Mouse (Mus musculus): Measurements from ENCODE around the gene Ptms.
A peak's percentile ranks its signal among the peaks of the same experiment; 100 is the strongest.
"Not testable (repeated sequence)": the region's sequence is repeated elsewhere in the genome, so short reads cannot be mapped to it uniquely, and the experiment has no call there.

The Ptms gene

GRCm38 (mm10) chr6:124903580-124904151 is 16.2 kb downstream of the Ptms start:
- peak; percentile 99 for DNase-seq

- DNase-seq = peak; percentile 50
Observed at GRCm38 (mm10) chr6:124901851-124902250, 18.1 kb downstream of the Ptms start.

- DNase-seq = peak; percentile 55
Observed at GRCm38 (mm10) chr6:124900801-124901480, 19.0 kb downstream of the Ptms start.

- peak; percentile 92 for DNase-seq
Observed at GRCm38 (mm10) chr6:124900056-124900800, 19.7 kb downstream of the Ptms start.

- peak; percentile 54 for DNase-seq
Observed at GRCm38 (mm10) chr6:124898359-124898758, 21.5 kb downstream of the Ptms start.

GRCm38 (mm10) chr6:124894113-124894512 is 25.8 kb downstream of the Ptms start:
- DNase-seq = not testable (repeated sequence)

GRCm38 (mm10) chr6:124890997-124891396 is 28.9 kb downstream of the Ptms start:
- DNase-seq = peak; percentile 31

- peak; percentile 60 for DNase-seq
Observed at GRCm38 (mm10) chr6:124888555-124889125, 31.3 kb downstream of the Ptms start.

GRCm38 (mm10) chr6:124887986-124888385 is 31.9 kb downstream of the Ptms start, which contains the start of gene Cd4:
Cd4 (minus strand) TSS chr6:124888221.
- peak; percentile 73 for DNase-seq

- DNase-seq = peak; percentile 71
Observed at GRCm38 (mm10) chr6:124885956-124886381, 33.9 kb downstream of the Ptms start.

GRCm38 (mm10) chr6:124884714-124885500 is 35.0 kb downstream of the Ptms start:
- DNase-seq = peak; percentile 87

- DNase-seq = no peak
Observed at GRCm38 (mm10) chr6:124883351-124883750, 36.6 kb downstream of the Ptms start.

GRCm38 (mm10) chr6:124881821-124882220 is 38.1 kb downstream of the Ptms start:
- DNase-seq = no peak

GRCm38 (mm10) chr6:124879390-124879789 is 40.5 kb downstream of the Ptms start:
- peak; percentile 84 for DNase-seq

- no peak for DNase-seq
Observed at GRCm38 (mm10) chr6:124874348-124874747, 45.6 kb downstream of the Ptms start.

- peak; percentile 28 for DNase-seq
Observed at GRCm38 (mm10) chr6:124866560-124866959, 53.3 kb downstream of the Ptms start.

GRCm38 (mm10) chr6:124865766-124866362 is 54.0 kb downstream of the Ptms start:
- DNase-seq = no peak

All from thymus, postnatal 14 days (tissue).